Mouse (Mus musculus) stomach, embryonic 16.5 days (tissue): ENCODE measurements around the gene Stac3. TPM values are rescaled to one million over a fixed set of nuclear protein-coding genes. Genes with fewer than 3 reads are reported as not detected.

Experiments
- ATAC-seq: fragments of 200-750 bp; cut with Nextera tagmentation; 2 replicates; pipeline ENCODE4 v1.8.0; 2017; ENCODE audit warnings: moderate number of reproducible peaks, moderate TSS enrichment; ENCODE audit not compliant: insufficient read depth, low FRiP score
- H3K27ac ChIP-seq: fragments of 300-500 bp; sonication (generic); 2 replicates; pipeline ENCODE4 v1.5.1; 2014; ENCODE audit warnings: low read length
- H3K27me3 ChIP-seq: fragments of 300-500 bp; sonication (generic); 2 replicates; pipeline ENCODE4 v1.6.1; 2014; ENCODE audit warnings: low read length, control low read depth, mixed read lengths; ENCODE audit not compliant: control insufficient read depth, insufficient read depth
- H3K36me3 ChIP-seq: fragments of 300-500 bp; sonication (generic); 2 replicates; pipeline ENCODE4 v1.6.1; 2014; ENCODE audit warnings: low read length; ENCODE audit not compliant: control insufficient read depth, insufficient read depth
- H3K4me1 ChIP-seq: fragments of 300-500 bp; sonication (generic); 2 replicates; pipeline ENCODE4 v1.6.1; 2014; ENCODE audit warnings: low read length, control low read depth, mixed read lengths; ENCODE audit not compliant: control insufficient read depth, insufficient read depth
- H3K4me2 ChIP-seq: fragments of 300-500 bp; sonication (generic); 2 replicates; pipeline ENCODE4 v1.6.1; 2014; ENCODE audit warnings: low read depth, low read length, mixed read lengths
- H3K4me3 ChIP-seq: fragments of 300-500 bp; sonication (generic); replicated peaks from 2 replicates; pipeline ENCODE4 v1.5.1; 2014; ENCODE audit warnings: mild to moderate bottlenecking, low read length
- H3K9ac ChIP-seq: fragments of 300-500 bp; sonication (generic); 2 replicates; pipeline ENCODE4 v1.6.1; 2014; ENCODE audit warnings: low read length
- H3K9me3 ChIP-seq: fragments of 300-500 bp; sonication (generic); replicated peaks from 2 replicates; pipeline ENCODE4 v1.6.1; 2016; ENCODE audit warnings: low read length, control low read depth; ENCODE audit not compliant: control insufficient read depth
- WGBS: fragments of 180-500 bp; shearing (Covaris S2); extraction: QIAGEN DNeasy Blood & Tissue Kit; methylation state at CpG from one replicate; pipeline ENCODE4 v1.1.7; 2014; 5-methylcytosine and 5-hydroxymethylcytosine counted together
- polyA plus RNA-seq: library from polyadenylated mRNA; unstranded; fragments of >200 nt; fragmentation: Nextera tagmentation; extraction: Ambion mirVana; gene quantifications from 2 replicates; pipeline ENCODE4 v1.2.1, GENCODE M21; 2015

Gene Stac3
- polyA plus RNA-seq, 1 experiment from 2014 or later = 5.5 TPM

GRCm38 (mm10) chr10:127519041-127519701 is 17.7 kb downstream of the Stac3 start:
- Histone ChIP-seq H3K4me2 (no peak overlapping the region), H3K9ac (no peak overlapping the region), H3K4me3 (no peak overlapping the region), H3K27me3 (peaks cover 4% of the 10 kb centered on the region), H3K27ac (no peak overlapping the region), H3K9me3 (no peaks in the 10 kb centered on the region), H3K36me3 (peaks cover 24% of the 10 kb centered on the region), H3K4me1 (peaks cover 52% of the 10 kb centered on the region)
- ATAC-seq = no peak
- WGBS = 93% methylated on average over 26 of the region's 26 CpGs

GRCm38 (mm10) chr10:127519903-127520713 is 18.6 kb downstream of the Stac3 start:
- no peak overlapping the region for H3K27ac ChIP-seq
- H3K27me3 ChIP-seq = peaks cover 12% of the 10 kb centered on the region
- peaks cover 24% of the 10 kb centered on the region for H3K36me3 ChIP-seq
- 94% methylated on average over 37 of the region's 37 CpGs for WGBS
- no peak overlapping the region for H3K4me3 ChIP-seq
- no peak overlapping the region for H3K9ac ChIP-seq
- H3K4me2 ChIP-seq = no peak overlapping the region
- H3K9me3 ChIP-seq = no peaks in the 10 kb centered on the region
- H3K4me1 ChIP-seq = peaks cover 44% of the 10 kb centered on the region
- ATAC-seq = no peak

- H3K4me3 ChIP-seq = peak overlapping the region; percentile 78
- peaks cover 19% of the 10 kb centered on the region for H3K27me3 ChIP-seq
- H3K9me3 ChIP-seq = no peaks in the 10 kb centered on the region
- peak overlapping the region; percentile 86 for H3K4me2 ChIP-seq
- H3K9ac ChIP-seq = peak overlapping the region; percentile 82
- no peak for ATAC-seq
- WGBS = 82% methylated on average over 20 of the region's 20 CpGs
- peaks cover 24% of the 10 kb centered on the region for H3K36me3 ChIP-seq
- no peak overlapping the region for H3K27ac ChIP-seq
- peaks cover 38% of the 10 kb centered on the region for H3K4me1 ChIP-seq
Measured at GRCm38 (mm10) chr10:127520714-127521357, 19.4 kb downstream of the Stac3 start.

DNA sequence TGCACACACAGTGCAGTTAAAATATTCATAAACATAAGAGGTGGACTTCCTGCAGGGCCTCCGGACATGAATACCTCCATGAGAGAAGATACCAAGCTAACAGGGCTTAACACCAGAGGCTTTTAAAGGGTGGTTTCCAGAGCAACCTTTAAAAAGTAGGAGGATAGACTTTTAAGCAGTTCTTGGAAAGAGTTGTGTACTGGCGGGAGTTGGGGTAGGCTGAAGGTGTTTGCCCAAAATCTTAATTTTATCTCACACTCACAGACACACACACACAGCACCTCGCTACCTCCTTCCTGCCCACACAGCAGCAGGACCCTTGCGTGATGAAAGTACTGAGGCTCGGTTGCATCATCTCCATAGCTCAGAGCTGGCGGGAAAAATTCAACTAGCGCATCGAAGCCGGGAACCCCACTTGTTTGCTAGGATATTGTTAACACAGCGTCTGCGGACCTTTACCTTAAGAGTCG is 20.2 kb downstream of the Stac3 start:
- peak overlapping the region; percentile 78 for H3K4me3 ChIP-seq
- H3K27ac ChIP-seq = peak overlapping the region; percentile 13; the same call in 1 of the 2 replicates
- peak overlapping the region; percentile 86 for H3K4me2 ChIP-seq
- no peaks in the 10 kb centered on the region for H3K9me3 ChIP-seq
- H3K27me3 ChIP-seq = peaks cover 28% of the 10 kb centered on the region
- H3K4me1 ChIP-seq = peaks cover 38% of the 10 kb centered on the region
- peak overlapping the region; percentile 82 for H3K9ac ChIP-seq
- peaks cover 24% of the 10 kb centered on the region for H3K36me3 ChIP-seq
- no peak for ATAC-seq
- 2% methylated on average over 12 of the region's 12 CpGs for WGBS

DNA sequence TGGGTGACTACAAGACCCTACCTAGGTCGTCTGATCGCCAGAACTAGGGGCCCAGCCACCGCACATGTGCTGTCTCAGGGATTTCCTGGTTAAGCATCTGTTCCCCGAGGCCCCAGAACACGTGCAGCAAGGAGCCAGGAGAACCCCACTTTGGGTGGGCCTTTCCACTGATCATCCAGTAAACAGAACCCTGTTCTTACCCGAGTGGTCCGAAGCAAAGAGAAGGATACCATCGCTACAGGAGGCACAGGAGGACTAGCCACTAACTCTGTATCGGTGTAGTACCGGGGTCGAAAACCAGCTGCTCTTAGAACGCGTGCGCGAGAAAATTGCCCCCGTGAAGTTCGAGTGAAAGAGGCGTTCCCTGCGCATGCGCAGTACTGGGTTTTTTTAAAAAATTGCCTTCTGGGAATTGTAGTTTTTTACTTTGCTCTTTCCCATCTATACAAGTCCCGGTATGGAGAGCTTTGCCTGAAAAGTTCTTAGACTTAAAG is 20.6 kb downstream of the Stac3 start, which contains the start of gene Shmt2:
TSS of gene Shmt2 (minus strand) at position 357 of the 494 bp plus-strand sequence.
- H3K27ac ChIP-seq = peak within 1 kb of the TSS; percentile 13; the same call in 1 of the 2 replicates
- peaks cover 34% of the 10 kb centered on the region for H3K4me1 ChIP-seq
- WGBS = under 1% methylated on average over 21 of the region's 21 CpGs

GRCm38 (mm10) chr10:127524646-127525255 is 23.3 kb downstream of the Stac3 start:
- H3K9ac ChIP-seq = no peak overlapping the region
- ATAC-seq = no peak
- 4% methylated on average over 23 of the region's 23 CpGs for WGBS
- H3K27ac ChIP-seq = no peak overlapping the region
- H3K4me2 ChIP-seq = no peak overlapping the region
- H3K9me3 ChIP-seq = no peaks in the 10 kb centered on the region
- no peak overlapping the region for H3K4me3 ChIP-seq
- H3K4me1 ChIP-seq = peaks cover 22% of the 10 kb centered on the region
- peaks cover 57% of the 10 kb centered on the region for H3K27me3 ChIP-seq
- H3K36me3 ChIP-seq = peaks cover 6% of the 10 kb centered on the region; the same call in 1 of the 2 replicates

More for the DNA sequence above, 20.6 kb downstream of the Stac3 start, which contains the start of gene Shmt2:
- Histone ChIP-seq H3K4me3 (peak within 1 kb of the TSS; percentile 78), H3K27me3 (peaks cover 32% of the 10 kb centered on the region), H3K4me2 (peak within 1 kb of the TSS; percentile 86), H3K36me3 (peaks cover 24% of the 10 kb centered on the region), H3K9ac (peak within 1 kb of the TSS; percentile 82), H3K9me3 (no peaks in the 10 kb centered on the region)
- ATAC-seq = peak; percentile 59; the same call in 1 of the 2 replicates

GRCm38 (mm10) chr10:127526048-127526447 is 24.6 kb downstream of the Stac3 start:
- no peak for ATAC-seq
- peaks cover 20% of the 10 kb centered on the region for H3K4me1 ChIP-seq
- peak overlapping the region; percentile 57 for H3K9ac ChIP-seq
- peak overlapping the region; percentile 39 for H3K4me3 ChIP-seq
- no peak overlapping the region for H3K27ac ChIP-seq
- peak overlapping the region; percentile 51 for H3K4me2 ChIP-seq
- H3K36me3 ChIP-seq = no peaks in the 10 kb centered on the region
- H3K27me3 ChIP-seq = peaks cover 70% of the 10 kb centered on the region
- WGBS = 3% methylated on average over 26 of the region's 26 CpGs
- H3K9me3 ChIP-seq = no peaks in the 10 kb centered on the region

GRCm38 (mm10) chr10:127526681-127527080 is 25.2 kb downstream of the Stac3 start:
- WGBS = under 1% methylated on average over 26 of the region's 26 CpGs

More at GRCm38 (mm10) chr10:127526681-127527080, 25.2 kb downstream of the Stac3 start:
- peak overlapping the region; percentile 51 for H3K4me2 ChIP-seq
- ATAC-seq = peak; percentile 30; the same call in 1 of the 2 replicates
- H3K27me3 ChIP-seq = peaks cover 76% of the 10 kb centered on the region
- H3K9ac ChIP-seq = peak overlapping the region; percentile 57
- peak overlapping the region; percentile 39 for H3K4me3 ChIP-seq
- H3K4me1 ChIP-seq = peaks cover 16% of the 10 kb centered on the region
- H3K9me3 ChIP-seq = no peaks in the 10 kb centered on the region
- H3K27ac ChIP-seq = no peak overlapping the region
- H3K36me3 ChIP-seq = no peaks in the 10 kb centered on the region
